Mouse (Mus musculus): Measurements from ENCODE around the gene Fzr1.

DNA sequence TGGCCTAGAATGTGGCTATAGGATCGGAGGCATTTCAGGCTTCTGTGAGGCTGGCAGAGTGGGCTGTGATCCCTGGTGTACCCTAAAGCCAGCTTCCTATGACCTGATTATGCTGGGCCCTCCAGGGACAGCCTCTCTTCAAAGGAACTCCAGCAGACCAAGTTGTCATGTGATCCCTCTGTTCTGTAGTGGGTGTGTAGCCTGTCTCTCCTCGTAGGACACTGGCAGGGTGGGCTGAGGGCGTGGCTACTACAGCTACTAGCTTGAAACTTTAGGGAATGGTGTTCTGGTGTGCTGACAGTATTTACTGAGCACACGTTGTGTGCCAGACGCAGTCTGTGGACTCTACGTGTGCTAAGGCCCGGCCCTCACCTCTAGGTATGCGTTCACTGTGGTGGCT is 17.6 kb downstream of the Fzr1 start:
- TF ChIP-seq CTCF (IDR thresholded peaks at IDR 0.05; ENCODE audit: low read depth) = no peak
- TF ChIP-seq EP300 (IDR thresholded peaks at IDR 0.05; ENCODE audit: low read depth) = no peak
